Mouse (Mus musculus) left cerebral cortex, adult 2 months (tissue): ENCODE measurements at regions not wholly inside any gene's neighbourhood (a gene's known extent, or its start where the extent isn't known, plus 50 kb on each side); places are given as distances from the start of the nearest gene placed in this dataset.
A peak's percentile ranks its signal among the peaks of the same experiment; 100 is the strongest.

Experiments
- DNase-seq, 2 experiments: peaks; one replicate each; pipeline ENCODE4 v3.0.0; 2021 to 2022; ENCODE audit warnings: low spot score in 2 of 2, mixed read lengths in 1 of 2; ENCODE audit errors: extremely low spot score in 1 of 2
- H3K27ac ChIP-seq: fragments of 200-600 bp; 2 replicates; pipeline ENCODE4 v1.8.1; 2022
- H3K4me3 ChIP-seq: fragments of 200-600 bp; 2 replicates; pipeline ENCODE4 v1.8.1; 2022
- CTCF ChIP-seq: fragments of 200-600 bp; IDR thresholded peaks from 2 replicates; pipeline ENCODE4 v1.8.1; 2022; ENCODE audit warnings: antibody characterized with exemption, mild to moderate bottlenecking, moderate library complexity
- intact Hi-C: fragments of 180-260 bp; cut with DNase I; formaldehyde crosslinking; loops from one replicate; pipeline ENCODE4 v1.15.1; 2025

DNA sequence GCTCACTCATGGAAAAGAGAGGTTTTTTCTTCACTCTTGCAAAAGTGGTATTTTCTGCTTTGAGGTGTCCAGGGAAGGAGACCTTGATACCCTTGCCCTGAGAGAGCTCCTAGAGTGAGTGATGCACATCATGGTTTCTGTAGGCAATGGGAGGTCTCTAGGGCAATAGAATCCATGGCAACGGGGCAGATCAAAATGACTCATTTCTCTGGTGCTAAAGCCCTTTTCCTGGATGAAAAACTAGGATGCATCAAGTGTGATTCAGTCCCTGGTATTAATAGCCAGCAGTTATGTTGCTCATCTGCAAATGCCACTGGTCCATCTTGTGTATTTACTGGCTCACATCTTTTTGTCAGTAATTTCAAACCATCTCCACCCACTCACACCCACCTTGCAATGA is 539.1 kb upstream of the Marcks start:
- no peak overlapping the region for H3K27ac ChIP-seq
- TF ChIP-seq CTCF = no peak
- intact Hi-C loops = no loop called here
- no peak for DNase-seq
- H3K4me3 ChIP-seq = no peak overlapping the region

DNA sequence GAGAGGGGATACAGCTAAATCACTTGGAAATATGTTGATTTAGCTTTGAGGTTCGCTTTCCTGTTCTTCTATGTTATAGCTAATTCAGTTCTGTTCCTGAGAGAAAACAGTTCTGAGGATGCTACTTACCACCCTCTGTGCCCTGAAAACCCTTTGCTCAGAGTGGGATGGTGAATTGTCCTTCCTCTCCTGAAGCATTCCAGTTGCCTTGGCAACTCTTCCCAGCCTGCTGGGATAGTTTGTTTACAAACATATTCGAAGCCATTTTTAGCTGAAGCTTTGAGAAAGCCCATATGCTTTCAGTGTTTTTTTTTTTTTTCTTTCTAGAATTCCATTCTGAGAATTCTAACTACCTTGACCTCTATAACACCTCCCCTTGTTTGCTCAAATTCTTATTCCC is 530.1 kb upstream of the Marcks start:
- Histone ChIP-seq H3K27ac (no peak overlapping the region), H3K4me3 (no peak overlapping the region)
- TF ChIP-seq CTCF = no peak
- intact Hi-C loops = no loop called here
- DNase-seq = peak in 1 of 2 experiments; percentile 12

DNA sequence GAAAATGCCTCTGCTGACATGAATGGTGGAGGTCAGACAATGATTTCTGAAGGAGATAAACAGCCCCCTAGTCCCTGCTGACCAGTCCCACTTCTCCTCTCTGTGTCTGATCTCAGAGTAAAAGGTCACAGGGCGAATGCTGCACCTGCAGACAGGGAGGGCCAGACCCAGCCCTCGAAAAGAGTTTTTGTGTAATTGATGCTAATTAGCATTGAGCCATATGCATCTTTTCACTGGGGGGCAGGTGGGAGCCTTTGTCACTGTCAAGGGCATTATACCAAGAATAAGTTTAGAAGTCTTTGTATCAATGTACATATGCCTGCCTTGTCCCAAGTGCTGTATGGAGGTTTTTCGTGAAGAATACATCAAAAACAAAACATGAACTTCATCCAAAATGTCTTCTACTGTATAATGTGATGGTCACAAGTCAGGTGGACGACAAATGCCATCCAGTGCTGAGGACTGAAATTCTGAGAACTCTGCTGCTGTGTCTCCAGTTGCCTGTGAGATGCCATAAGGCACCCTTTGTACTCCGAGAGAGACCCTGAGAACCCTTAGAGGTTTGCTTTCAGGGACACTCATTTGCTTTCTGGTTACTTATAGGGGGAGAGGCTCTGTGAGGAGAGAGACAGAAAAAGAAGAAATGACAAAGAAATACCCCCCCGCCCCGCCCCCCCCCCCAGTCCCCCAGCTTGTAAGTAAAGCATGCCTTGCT is 528.5 kb upstream of the Marcks start:
- TF ChIP-seq CTCF = no peak
- H3K4me3 ChIP-seq = no peak overlapping the region
- H3K27ac ChIP-seq = no peak overlapping the region
- intact Hi-C loops = no loop called here
- DNase-seq = no peak

DNA sequence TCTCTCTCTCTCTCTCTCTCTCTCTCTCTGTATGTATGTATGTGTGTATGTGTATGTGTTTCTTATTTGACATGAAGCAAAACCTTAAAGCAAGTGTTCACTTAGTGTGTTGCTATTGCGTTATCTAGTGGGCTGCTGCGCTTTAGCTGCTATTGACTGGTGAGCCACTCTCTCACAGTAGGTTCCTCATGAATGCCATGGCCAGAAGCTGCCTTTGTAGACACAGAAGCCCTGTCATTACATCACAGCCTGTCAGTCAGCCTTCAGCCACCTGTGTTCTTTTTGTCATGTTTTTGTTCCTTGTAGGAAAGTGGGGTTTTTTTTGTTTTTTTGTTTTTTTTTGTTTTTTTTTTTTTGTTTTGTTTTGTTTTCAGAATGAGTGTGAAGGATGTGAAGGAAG is 527.8 kb upstream of the Marcks start:
- TF ChIP-seq CTCF = no peak
- Histone ChIP-seq H3K27ac (no peak overlapping the region), H3K4me3 (no peak overlapping the region)
- no peak for DNase-seq
- intact Hi-C loops = no loop called here

DNA sequence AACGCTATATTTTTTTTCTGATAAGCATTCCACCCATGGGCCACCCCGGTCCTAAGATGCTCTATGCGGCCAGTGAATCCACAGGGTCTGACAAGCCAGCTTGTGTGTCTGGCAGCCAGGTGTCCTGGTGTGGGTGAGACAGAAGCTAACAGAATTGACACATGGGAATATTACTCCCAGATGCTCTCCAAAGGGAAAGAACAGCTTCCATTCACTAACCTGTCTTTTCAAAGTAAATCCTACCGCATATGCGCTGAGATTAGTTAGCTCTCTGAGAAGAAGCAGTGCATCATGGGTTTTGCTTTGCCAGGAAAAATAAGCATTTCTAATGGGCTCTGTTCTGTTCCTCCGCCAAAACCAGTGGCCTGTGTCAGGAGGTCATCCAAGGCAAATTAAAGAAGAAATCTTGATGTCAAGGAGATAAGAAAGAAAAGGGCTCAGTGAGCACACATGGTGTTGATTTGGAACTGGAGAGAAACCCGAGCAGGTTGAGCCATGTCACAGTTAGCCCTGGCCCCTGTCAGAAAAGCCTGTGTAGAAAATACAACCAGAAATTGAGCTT is 498.4 kb upstream of the Marcks start:
- intact Hi-C loops = no loop called here
- no peak for TF ChIP-seq CTCF
- H3K27ac ChIP-seq = no peak overlapping the region
- no peak overlapping the region for H3K4me3 ChIP-seq
- no peak for DNase-seq

DNA sequence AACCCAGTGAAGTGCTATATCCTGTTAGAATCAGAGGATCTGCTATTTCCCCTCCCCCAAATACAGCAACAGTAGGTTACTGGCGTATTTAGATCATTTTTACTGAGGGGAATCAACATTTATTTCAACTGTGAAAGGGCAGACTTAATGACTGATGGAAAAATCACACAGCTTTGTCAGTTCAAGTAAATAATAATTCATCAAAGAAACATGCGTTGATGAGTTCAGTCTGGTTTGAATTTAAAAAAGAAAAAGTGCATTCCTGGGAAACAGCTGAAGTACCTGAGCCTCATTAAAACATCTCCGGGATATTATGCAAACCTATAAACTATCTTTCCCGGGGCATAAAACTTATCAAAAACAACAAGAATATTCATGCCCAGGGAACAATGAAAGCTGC is 497.7 kb upstream of the Marcks start:
- Histone ChIP-seq H3K4me3 (no peak overlapping the region), H3K27ac (no peak overlapping the region)
- DNase-seq = no peak

DNA sequence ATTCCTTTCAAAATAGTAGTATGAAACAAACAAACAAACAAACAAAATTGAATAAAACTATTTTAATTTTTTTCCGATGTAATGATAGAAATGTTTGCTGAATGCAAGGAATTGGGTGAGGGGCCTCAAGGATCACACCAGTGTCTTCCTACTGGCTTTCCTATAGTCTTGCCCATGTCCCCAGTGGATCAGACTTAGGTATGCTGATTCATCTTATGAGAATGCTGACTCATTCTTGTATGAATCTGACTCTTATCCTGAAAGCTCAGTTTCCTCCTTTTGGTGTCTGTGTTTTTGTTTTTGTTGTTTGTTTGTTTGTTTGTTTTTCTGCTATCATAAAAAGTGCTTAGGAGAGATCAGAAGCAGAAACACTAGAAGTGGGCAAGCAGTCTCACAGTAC is 491.7 kb upstream of the Marcks start:
- no peak for DNase-seq
- no peak for TF ChIP-seq CTCF
- H3K4me3 ChIP-seq = no peak overlapping the region
- no peak overlapping the region for H3K27ac ChIP-seq
- intact Hi-C loops = no loop called here

More for the DNA sequence above, 497.7 kb upstream of the Marcks start:
- TF ChIP-seq CTCF = no peak
- intact Hi-C loops = no loop called here

DNA sequence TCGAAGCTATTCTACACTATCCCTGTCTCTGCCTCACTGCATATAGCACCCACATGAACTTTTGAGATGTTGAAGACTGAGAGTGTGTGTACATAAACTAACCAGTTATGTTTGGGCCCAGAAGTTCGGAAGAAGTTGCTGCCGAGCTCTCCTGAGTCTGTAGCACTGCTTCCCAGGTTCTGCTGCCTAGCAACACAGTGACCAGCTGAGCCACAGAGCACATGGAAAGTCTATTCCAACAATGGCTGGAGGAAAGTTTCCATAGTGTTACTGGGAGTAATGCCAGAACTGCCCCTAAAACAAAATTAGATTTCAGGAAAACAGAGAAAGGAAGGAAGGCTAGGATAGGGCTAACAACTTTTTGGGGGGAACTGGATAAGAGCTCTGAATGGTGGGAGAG is 489.2 kb upstream of the Marcks start:
- Histone ChIP-seq H3K27ac (no peak overlapping the region), H3K4me3 (no peak overlapping the region)
- no peak for TF ChIP-seq CTCF
- intact Hi-C loops = no loop called here
- no peak for DNase-seq

DNA sequence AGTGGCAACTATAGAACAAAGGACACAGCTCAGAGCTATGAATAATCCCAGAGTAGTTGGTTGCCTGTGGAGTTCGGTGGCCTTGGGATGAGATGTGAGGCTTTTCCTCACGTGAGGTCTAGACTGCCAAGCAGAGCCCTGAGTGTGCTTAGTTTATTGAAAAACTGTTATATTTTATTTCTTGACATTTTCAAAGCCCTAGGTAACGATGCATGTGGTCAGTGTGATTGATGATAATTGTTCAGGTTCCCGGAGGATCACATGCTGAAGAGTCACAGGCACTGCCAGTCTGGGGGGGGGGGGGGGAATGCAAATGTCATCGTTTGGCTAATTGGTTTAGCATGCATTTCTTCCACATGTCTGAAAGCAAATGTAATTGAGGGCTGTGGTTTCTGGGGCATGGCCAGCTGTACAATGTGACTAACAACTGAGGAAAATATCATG is 488.1 kb upstream of the Marcks start:
- intact Hi-C loops = no loop called here
- no peak overlapping the region for H3K4me3 ChIP-seq
- no peak for TF ChIP-seq CTCF
- no peak overlapping the region for H3K27ac ChIP-seq
- DNase-seq = no peak

DNA sequence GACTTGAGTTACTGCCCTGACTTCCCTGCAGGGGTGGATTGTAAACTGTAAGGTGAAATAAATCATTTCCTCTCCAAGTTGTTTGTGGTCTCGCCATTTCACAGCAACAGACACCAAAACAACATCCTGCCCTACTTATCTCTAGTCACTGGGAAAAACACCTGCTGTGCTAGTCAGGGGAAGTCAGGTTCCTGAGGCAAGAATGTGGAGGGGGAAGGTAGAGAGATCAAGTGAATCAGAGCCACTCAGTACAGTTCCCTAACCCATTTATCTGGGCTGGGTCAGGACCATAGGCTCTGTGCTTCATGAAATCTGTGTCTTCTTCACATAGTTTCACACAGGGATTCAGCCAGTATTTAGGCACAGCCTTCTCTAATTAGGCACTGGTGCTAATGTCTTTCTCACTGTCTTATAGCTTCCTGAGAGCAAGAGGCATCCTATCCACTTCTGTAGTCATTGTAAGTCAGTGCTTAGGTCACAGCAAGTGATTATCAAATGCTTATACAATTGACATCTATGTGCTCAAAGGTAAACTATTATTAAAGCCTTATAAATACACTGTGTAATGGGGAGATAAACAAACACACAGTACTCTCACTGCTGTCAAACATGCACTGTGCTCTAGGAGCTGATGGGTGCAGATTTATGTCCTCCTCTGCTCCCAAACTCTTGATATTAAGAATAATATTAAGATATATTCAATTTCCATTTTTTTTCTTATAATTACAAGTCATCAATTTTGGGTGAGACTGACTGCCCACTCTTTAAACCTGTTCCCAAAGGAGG is 487.4 kb upstream of the Marcks start:
- intact Hi-C loops = no loop called here
- no peak for TF ChIP-seq CTCF
- Histone ChIP-seq H3K27ac (no peak overlapping the region), H3K4me3 (no peak overlapping the region)
- DNase-seq = no peak

DNA sequence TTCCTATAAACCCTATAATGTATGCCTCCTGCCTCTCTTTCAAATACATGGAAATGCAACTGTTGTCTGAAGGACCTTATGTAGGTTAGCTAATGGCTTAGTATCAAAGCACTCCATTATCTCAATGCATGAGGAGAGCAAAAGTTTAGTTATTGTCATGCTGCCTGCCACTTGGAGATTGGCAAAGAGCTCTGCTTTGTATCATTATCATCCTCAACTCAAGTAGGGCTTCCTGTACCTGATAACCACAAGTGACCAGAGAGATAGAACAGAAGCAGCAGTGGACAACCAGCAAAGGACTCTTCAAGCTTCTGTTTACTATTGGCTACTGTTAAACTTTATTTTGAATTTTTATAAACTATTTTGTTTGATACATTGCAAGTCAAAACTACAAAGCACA is 484.3 kb upstream of the Marcks start:
- TF ChIP-seq CTCF = no peak
- intact Hi-C loops = no loop called here
- no peak for DNase-seq
- no peak overlapping the region for H3K27ac ChIP-seq
- H3K4me3 ChIP-seq = no peak overlapping the region

DNA sequence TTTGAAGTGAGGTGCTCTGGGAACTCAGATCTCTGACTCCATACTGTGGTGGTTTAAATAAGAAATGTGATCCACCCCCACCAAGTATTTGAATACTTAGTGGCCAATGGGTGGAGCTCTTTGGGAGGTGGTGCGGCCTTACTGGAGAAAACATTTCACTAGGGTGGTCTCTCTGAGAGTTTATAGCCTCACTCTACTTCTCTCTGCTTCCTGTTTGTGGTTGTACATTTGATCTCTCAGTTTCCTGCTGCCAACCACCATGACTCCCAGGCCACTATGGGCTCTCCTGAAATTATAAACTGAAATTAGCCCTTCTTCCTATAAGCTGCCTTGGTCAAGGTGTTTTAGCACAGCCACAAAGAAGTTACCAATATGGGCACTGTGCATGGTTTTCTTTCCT is 479.9 kb upstream of the Marcks start:
- Histone ChIP-seq H3K27ac (no peak overlapping the region), H3K4me3 (no peak overlapping the region)
- TF ChIP-seq CTCF = no peak
- no peak for DNase-seq
- intact Hi-C loops = no loop called here
